Mouse (Mus musculus) Patski (cell line): ENCODE results near the gene Ttc12. TPM values are rescaled to one million over a fixed set of nuclear protein-coding genes. Genes with fewer than 3 reads are reported as not detected.

Experiments used
- ATAC-seq: fragments of 100-300 bp; one replicate; pipeline ENCODE4 v1.8.0; 2021
- CTCF ChIA-PET: fragments of 350-600 bp; sonication (Branson Sonifier 250); formaldehyde crosslinking; loops from one replicate; lab custom pipeline; 2022; ENCODE audit warnings: inconsistent platforms; lab: Charles Lee
- POLR2A ChIA-PET: fragments of 350-600 bp; sonication (Branson Sonifier 250); formaldehyde crosslinking; loops from one replicate; lab custom pipeline; 2022; ENCODE audit warnings: antibody characterized with exemption, inconsistent platforms; lab: Charles Lee
- DNase-seq: peaks from one replicate; pipeline ENCODE4 v3.0.0-alpha.2; 2011; ENCODE audit warnings: low read depth, low spot score
- H3K27me3 ChIP-seq: fragments of 371-371 bp; one replicate; pipeline ENCODE4 v1.5.1; 2021
- CTCF ChIP-seq: fragments of 100-300 bp; IDR thresholded peaks from one replicate; pipeline ENCODE4 v1.5.1; 2021
- in situ Hi-C: fragments of 300-500 bp; cut with MboI; formaldehyde crosslinking; loops from 3 replicates; pipeline ENCODE4 v1.11.1; 2018; ENCODE audit warnings: low pct_unique_long_range_greater_than_20kb, mixed read lengths
- polyA plus RNA-seq: library from polyadenylated mRNA; unstranded; gene quantifications from one replicate; pipeline ENCODE4 v1.2.3, GENCODE M21; 2021

Gene Ttc12
- polyA plus RNA-seq, 1 experiment from 2014 or later, result 6.8 TPM

- no peak for TF ChIP-seq CTCF
- in situ Hi-C loops, result loop anchor here (10.0 kb wide), 1 partner anchor 397 kb away; no protein-coding TSS in a partner anchor
- POLR2A ChIA-PET, result no interaction called here
- ATAC-seq (no peak), DNase-seq (no peak)
- H3K27me3 ChIP-seq, result no peaks in the 10 kb centered on the region
- CTCF ChIA-PET, result interaction anchor here (1.1 kb wide), 1 partner anchor 14 kb away, joined by 3 read pairs; no protein-coding TSS in a partner anchor
Observed at GRCm38 (mm10) chr9:49527340-49527739, 41.3 kb upstream of the Ttc12 start.

- DNase-seq (no peak), ATAC-seq (no peak)
- no peaks in the 10 kb centered on the region for H3K27me3 ChIP-seq
- TF ChIP-seq CTCF, result no peak
- in situ Hi-C loops, result loop anchor here (10.0 kb wide), 1 partner anchor 400 kb away; no protein-coding TSS in a partner anchor
- ChIA-PET POLR2A (no interaction called here), CTCF (no interaction called here)
Observed at GRCm38 (mm10) chr9:49524721-49525120, 38.7 kb upstream of the Ttc12 start.

GRCm38 (mm10) chr9:49523881-49524280, 37.9 kb upstream of the Ttc12 start:
- no peak for DNase-seq
- in situ Hi-C loops, result loop anchor here (10.0 kb wide), 1 partner anchor 401 kb away; no protein-coding TSS in a partner anchor
- H3K27me3 ChIP-seq, result no peaks in the 10 kb centered on the region
- ChIA-PET CTCF (no interaction called here), POLR2A (no interaction called here)
- TF ChIP-seq CTCF, result no peak
- ATAC-seq, result no peak

GRCm38 (mm10) chr9:49514306-49514705, 28.3 kb upstream of the Ttc12 start:
- no peak for TF ChIP-seq CTCF
- ChIA-PET POLR2A (no interaction called here), CTCF (no interaction called here)
- DNase-seq (no peak), ATAC-seq (no peak)
- in situ Hi-C loops, result no loop called here
- H3K27me3 ChIP-seq, result no peaks in the 10 kb centered on the region

GRCm38 (mm10) chr9:49510666-49511065, 24.6 kb upstream of the Ttc12 start:
- ATAC-seq (no peak), DNase-seq (no peak)
- ChIA-PET CTCF (interaction anchor here (1.6 kb wide), 1 partner anchor 16 kb away, joined by 3 read pairs; no protein-coding TSS in a partner anchor), POLR2A (no interaction called here)
- in situ Hi-C loops, result no loop called here
- TF ChIP-seq CTCF, result no peak
- H3K27me3 ChIP-seq, result no peaks in the 10 kb centered on the region

GRCm38 (mm10) chr9:49509628-49510027, 23.6 kb upstream of the Ttc12 start:
- H3K27me3 ChIP-seq, result no peaks in the 10 kb centered on the region
- no peak for TF ChIP-seq CTCF
- DNase-seq (no peak), ATAC-seq (no peak)
- ChIA-PET CTCF (no interaction called here), POLR2A (no interaction called here)
- in situ Hi-C loops, result no loop called here

- in situ Hi-C loops, result no loop called here
- POLR2A ChIA-PET, result no interaction called here
- no peak for DNase-seq
- TF ChIP-seq CTCF, result no peak
- H3K27me3 ChIP-seq, result no peaks in the 10 kb centered on the region
- no peak for ATAC-seq
- CTCF ChIA-PET, result no interaction called here
Observed at GRCm38 (mm10) chr9:49509094-49509493, 23.1 kb upstream of the Ttc12 start.

- DNase-seq (no peak), ATAC-seq (no peak)
- ChIA-PET POLR2A (no interaction called here), CTCF (no interaction called here)
- in situ Hi-C loops, result no loop called here
- H3K27me3 ChIP-seq, result no peaks in the 10 kb centered on the region
- no peak for TF ChIP-seq CTCF
Observed at GRCm38 (mm10) chr9:49507829-49508585, 22.0 kb upstream of the Ttc12 start.

- POLR2A ChIA-PET, result interaction anchor here (1.0 kb wide), 1 partner anchor 10 kb away, joined by 4 read pairs; no protein-coding TSS in a partner anchor
- in situ Hi-C loops, result no loop called here
- CTCF ChIA-PET, result interaction anchor here (1.2 kb wide), 1 partner anchor 916 kb away, joined by 3 read pairs; no protein-coding TSS in a partner anchor
- ATAC-seq, result no peak
- no peak for TF ChIP-seq CTCF
- DNase-seq, result no peak
- H3K27me3 ChIP-seq, result no peaks in the 10 kb centered on the region
Observed at GRCm38 (mm10) chr9:49504658-49505057, 18.6 kb upstream of the Ttc12 start.

GRCm38 (mm10) chr9:49502245-49502644, 16.2 kb upstream of the Ttc12 start:
- H3K27me3 ChIP-seq, result no peaks in the 10 kb centered on the region
- in situ Hi-C loops, result no loop called here

GRCm38 (mm10) chr9:49499878-49500277, 13.9 kb upstream of the Ttc12 start:
- H3K27me3 ChIP-seq, result no peaks in the 10 kb centered on the region
- TF ChIP-seq CTCF, result no peak
- ChIA-PET POLR2A (no interaction called here), CTCF (no interaction called here)
- in situ Hi-C loops, result loop anchor here (5.0 to 10.0 kb wide), 3 partner anchors 675 to 932 kb away; no protein-coding TSS in a partner anchor
- ATAC-seq (no peak), DNase-seq (no peak)

More at GRCm38 (mm10) chr9:49502245-49502644, 16.2 kb upstream of the Ttc12 start:
- ATAC-seq (no peak), DNase-seq (no peak)
- CTCF ChIA-PET, result no interaction called here
- POLR2A ChIA-PET, result no interaction called here
- no peak for TF ChIP-seq CTCF
